Mouse (Mus musculus) kidney, adult 2 months (tissue): ENCODE results near the gene Hsd17b12. TPM values are rescaled to one million over a fixed set of nuclear protein-coding genes. Genes with fewer than 3 reads are reported as not detected.

Experiments
- DNase-seq: peaks from one replicate; pipeline ENCODE4 v3.0.0; 2021
- H3K27ac ChIP-seq: fragments of 200-500 bp; 2 replicates; pipeline ENCODE4 v1.5.1; 2012; ENCODE audit warnings: low read depth, low read length, control low read depth, inconsistent platforms; ENCODE audit not compliant: insufficient read depth
- H3K27me3 ChIP-seq: fragments of 200-500 bp; replicated peaks from 2 replicates; pipeline ENCODE4 v1.6.1; 2012; ENCODE audit warnings: mild to moderate bottlenecking, moderate library complexity, low read length, inconsistent platforms; ENCODE audit not compliant: control insufficient read depth, insufficient read depth
- H3K36me3 ChIP-seq: fragments of 200-500 bp; 2 replicates; pipeline ENCODE4 v1.6.1; 2012; ENCODE audit warnings: mild to moderate bottlenecking, moderate library complexity, low read length, inconsistent platforms; ENCODE audit not compliant: control insufficient read depth, insufficient read depth
- H3K4me1 ChIP-seq: fragments of 200-500 bp; 2 replicates; pipeline ENCODE4 v1.6.1; 2011; ENCODE audit warnings: low read length; ENCODE audit not compliant: control insufficient read depth, insufficient read depth
- H3K4me3 ChIP-seq: fragments of 200-500 bp; 2 replicates; pipeline ENCODE4 v1.5.1; 2011; ENCODE audit warnings: mild to moderate bottlenecking, low read depth, low read length, control low read depth; ENCODE audit not compliant: insufficient read depth
- CTCF ChIP-seq: fragments of 200-500 bp; conservative IDR thresholded peaks from 2 replicates; pipeline ENCODE4 v1.5.1; 2011; ENCODE audit warnings: low read depth, mild to moderate bottlenecking, control low read depth, low read length, moderate library complexity, mixed read lengths; ENCODE audit not compliant: insufficient read depth, insufficient read length
- POLR2A ChIP-seq: fragments of 200-500 bp; IDR thresholded peaks from one replicate; pipeline ENCODE4 v1.6.1; 2011; ENCODE audit warnings: low read depth, low read length, control low read depth
- WGBS: fragments of 180-500 bp; shearing (Covaris S2); methylation state at CpG from one replicate; pipeline ENCODE4 v1.1.7; 2018; 5-methylcytosine and 5-hydroxymethylcytosine counted together
- polyA plus RNA-seq: library from polyadenylated mRNA; depleted of rRNA; stranded (reverse); fragments of >200 nt; gene quantifications from 2 replicates; pipeline ENCODE4 v1.2.3, GENCODE M21; 2012

Gene Hsd17b12
- polyA plus RNA-seq, 1 experiment, result 32.4 TPM

- no peak for TF ChIP-seq POLR2A
- peak; percentile 79 for TF ChIP-seq CTCF
- H3K27me3 ChIP-seq, result no peaks in the 10 kb centered on the region
- no peak overlapping the region for H3K27ac ChIP-seq
- peak; percentile 63 for DNase-seq
- H3K4me1 ChIP-seq, result peaks cover 3% of the 10 kb centered on the region; the same call in 1 of the 2 replicates
- H3K4me3 ChIP-seq, result no peak overlapping the region
- H3K36me3 ChIP-seq, result no peaks in the 10 kb centered on the region
Observed at GRCm38 (mm10) chr2:94054813-94055212, 103.0 kb downstream of the Hsd17b12 start.

- no peak for DNase-seq
- no peaks in the 10 kb centered on the region; the same call in 1 of the 2 replicates for H3K4me1 ChIP-seq
- TF ChIP-seq POLR2A (no peak), CTCF (no peak)
- no peaks in the 10 kb centered on the region for H3K36me3 ChIP-seq
- H3K4me3 ChIP-seq, result no peak overlapping the region
- 73% methylated on average over 5 of the region's 5 CpGs for WGBS
- H3K27me3 ChIP-seq, result no peaks in the 10 kb centered on the region
- H3K27ac ChIP-seq, result no peak overlapping the region
Observed at GRCm38 (mm10) chr2:94051952-94052351, 105.8 kb downstream of the Hsd17b12 start.

- Histone ChIP-seq H3K4me3 (no peak overlapping the region), H3K4me1 (no peaks in the 10 kb centered on the region; the same call in 1 of the 2 replicates), H3K27me3 (no peaks in the 10 kb centered on the region), H3K36me3 (no peaks in the 10 kb centered on the region), H3K27ac (no peak overlapping the region)
- TF ChIP-seq CTCF, result no peak
- no peak for TF ChIP-seq POLR2A
- DNase-seq, result no peak
- 95% methylated on average over 3 of the region's 3 CpGs for WGBS
Observed at GRCm38 (mm10) chr2:94050901-94051300, 106.9 kb downstream of the Hsd17b12 start.

- Histone ChIP-seq H3K27me3 (no peaks in the 10 kb centered on the region), H3K36me3 (no peaks in the 10 kb centered on the region)
- WGBS, result 79% methylated on average over 5 of the region's 5 CpGs
Observed at GRCm38 (mm10) chr2:94049471-94050176, 108.1 kb downstream of the Hsd17b12 start.

GRCm38 (mm10) chr2:94048733-94049470 is 108.9 kb downstream of the Hsd17b12 start:
- DNase-seq, result no peak
- Histone ChIP-seq H3K4me1 (no peaks in the 10 kb centered on the region; the same call in 1 of the 2 replicates), H3K4me3 (no peak overlapping the region), H3K36me3 (no peaks in the 10 kb centered on the region), H3K27me3 (no peaks in the 10 kb centered on the region), H3K27ac (no peak overlapping the region)
- 81% methylated on average over 5 of the region's 5 CpGs for WGBS
- TF ChIP-seq POLR2A (no peak), CTCF (no peak)

More at GRCm38 (mm10) chr2:94049471-94050176, 108.1 kb downstream of the Hsd17b12 start:
- Histone ChIP-seq H3K4me1 (no peaks in the 10 kb centered on the region; the same call in 1 of the 2 replicates), H3K27ac (no peak overlapping the region), H3K4me3 (no peak overlapping the region)
- TF ChIP-seq CTCF (no peak), POLR2A (no peak)
- no peak for DNase-seq

- no peak for DNase-seq
- Histone ChIP-seq H3K27me3 (no peaks in the 10 kb centered on the region), H3K27ac (no peak overlapping the region), H3K4me1 (no peaks in the 10 kb centered on the region; the same call in 1 of the 2 replicates), H3K4me3 (no peak overlapping the region), H3K36me3 (no peaks in the 10 kb centered on the region)
- 59% methylated on average over 1 of the region's 1 CpGs for WGBS
- TF ChIP-seq CTCF (no peak), POLR2A (no peak)
Observed at GRCm38 (mm10) chr2:94048271-94048670, 109.5 kb downstream of the Hsd17b12 start.
